Mouse (Mus musculus) heart, embryonic 15.5 days (tissue): ENCODE measurements around the gene Pla2g4a. TPM values are rescaled to one million over a fixed set of nuclear protein-coding genes. Genes with fewer than 3 reads are reported as not detected.

ENCODE experiments used
- ATAC-seq: fragments of 200-750 bp; cut with Nextera tagmentation; replicated peaks from 2 replicates; pipeline ENCODE4 v1.8.0; 2017; ENCODE audit warnings: low read depth, moderate TSS enrichment; ENCODE audit not compliant: insufficient number of reproducible peaks, insufficient read depth, low FRiP score
- H3K27ac ChIP-seq: fragments of 300-500 bp; sonication (generic); 2 replicates; pipeline ENCODE4 v1.5.1; 2015; ENCODE audit warnings: mild to moderate bottlenecking, inconsistent platforms
- H3K27me3 ChIP-seq: fragments of 300-500 bp; sonication (generic); 2 replicates; pipeline ENCODE4 v1.6.1; 2015; ENCODE audit warnings: inconsistent platforms
- H3K36me3 ChIP-seq: fragments of 300-500 bp; sonication (generic); 2 replicates; pipeline ENCODE4 v1.6.1; 2015; ENCODE audit warnings: mild to moderate bottlenecking, inconsistent platforms
- H3K4me1 ChIP-seq: fragments of 300-500 bp; sonication (generic); replicated peaks from 2 replicates; pipeline ENCODE4 v1.6.1; 2015; ENCODE audit warnings: inconsistent platforms
- H3K4me2 ChIP-seq: fragments of 300-500 bp; sonication (generic); 2 replicates; pipeline ENCODE4 v1.6.1; 2015; ENCODE audit warnings: inconsistent platforms, mild to moderate bottlenecking, moderate library complexity
- H3K4me3 ChIP-seq: fragments of 300-500 bp; sonication (generic); 2 replicates; pipeline ENCODE4 v1.5.1; 2015; ENCODE audit warnings: mild to moderate bottlenecking, inconsistent platforms
- H3K9ac ChIP-seq: fragments of 300-500 bp; sonication (generic); 2 replicates; pipeline ENCODE4 v1.6.1; 2015; ENCODE audit warnings: mild to moderate bottlenecking, inconsistent platforms
- H3K9me3 ChIP-seq: fragments of 300-500 bp; sonication (generic); replicated peaks from 2 replicates; pipeline ENCODE4 v1.6.1; 2016; ENCODE audit warnings: inconsistent platforms
- WGBS: fragments of 180-500 bp; shearing (Covaris S2); methylation state at CpG from one replicate; pipeline ENCODE4 v1.1.7; 2015; ENCODE audit warnings: mixed read lengths; 5-methylcytosine and 5-hydroxymethylcytosine counted together
- polyA plus RNA-seq: library from polyadenylated mRNA; unstranded; fragments of >200 nt; fragmentation: Nextera tagmentation; extraction: Ambion mirVana; gene quantifications from 2 replicates; pipeline ENCODE4 v1.2.1, GENCODE M21; 2015

Gene Pla2g4a
- polyA plus RNA-seq, 1 experiment from 2014 or later: 4.5 TPM

DNA sequence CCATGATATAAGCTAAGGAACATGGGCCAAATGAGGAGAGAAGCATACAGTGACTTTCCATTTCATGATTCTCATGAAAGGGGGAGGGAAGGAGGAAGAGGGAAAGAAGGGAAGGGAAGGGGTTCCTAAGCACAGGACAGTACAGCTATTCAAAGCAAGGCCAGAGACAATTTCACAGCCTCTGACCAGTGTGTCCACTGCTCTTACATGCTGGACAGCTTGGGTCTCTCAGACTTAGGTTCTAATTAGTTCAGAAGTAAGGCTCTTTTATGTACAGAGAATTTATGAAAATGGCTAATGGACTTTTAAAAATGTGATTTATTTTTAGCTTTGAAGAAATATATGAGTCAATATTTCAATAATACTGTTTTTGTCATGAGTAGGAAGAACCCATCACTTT is 9.0 kb downstream of the Pla2g4a start:
- H3K27ac ChIP-seq: no peak overlapping the region
- no peak overlapping the region for H3K4me3 ChIP-seq
- H3K36me3 ChIP-seq: no peaks in the 10 kb centered on the region
- no peaks in the 10 kb centered on the region for H3K9me3 ChIP-seq
- no peaks in the 10 kb centered on the region for H3K27me3 ChIP-seq
- no peak for ATAC-seq
- no peak overlapping the region for H3K9ac ChIP-seq
- peaks cover 7% of the 10 kb centered on the region for H3K4me1 ChIP-seq
- H3K4me2 ChIP-seq: no peak overlapping the region

DNA sequence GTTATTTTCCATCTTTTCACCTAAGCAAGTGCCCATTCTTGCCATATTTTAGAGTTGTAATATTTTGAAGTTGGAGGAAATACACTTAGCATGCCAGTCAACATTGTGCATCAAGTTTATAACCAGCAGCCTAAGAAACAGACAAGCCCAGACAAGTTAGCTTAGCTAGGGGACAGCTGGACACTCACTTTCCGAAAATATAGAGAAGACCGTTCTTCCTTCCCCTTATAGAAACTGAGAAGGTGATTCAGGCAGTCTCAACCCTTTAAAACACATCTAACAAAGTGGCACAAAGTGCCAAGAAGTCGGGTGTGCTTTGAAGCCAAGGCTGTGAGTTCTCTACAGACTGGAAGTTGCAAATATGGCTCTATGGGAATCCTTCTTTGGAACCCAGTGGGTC is 10.4 kb downstream of the Pla2g4a start:
- no peak overlapping the region for H3K9ac ChIP-seq
- H3K36me3 ChIP-seq: no peaks in the 10 kb centered on the region
- H3K27me3 ChIP-seq: no peaks in the 10 kb centered on the region
- H3K4me3 ChIP-seq: no peak overlapping the region
- no peak overlapping the region for H3K4me2 ChIP-seq
- WGBS: 76% methylated on average over 3 of the region's 3 CpGs
- peaks cover 4% of the 10 kb centered on the region; the same call in 1 of the 2 replicates for H3K4me1 ChIP-seq
- no peak for ATAC-seq
- H3K27ac ChIP-seq: no peak overlapping the region
- no peaks in the 10 kb centered on the region for H3K9me3 ChIP-seq

DNA sequence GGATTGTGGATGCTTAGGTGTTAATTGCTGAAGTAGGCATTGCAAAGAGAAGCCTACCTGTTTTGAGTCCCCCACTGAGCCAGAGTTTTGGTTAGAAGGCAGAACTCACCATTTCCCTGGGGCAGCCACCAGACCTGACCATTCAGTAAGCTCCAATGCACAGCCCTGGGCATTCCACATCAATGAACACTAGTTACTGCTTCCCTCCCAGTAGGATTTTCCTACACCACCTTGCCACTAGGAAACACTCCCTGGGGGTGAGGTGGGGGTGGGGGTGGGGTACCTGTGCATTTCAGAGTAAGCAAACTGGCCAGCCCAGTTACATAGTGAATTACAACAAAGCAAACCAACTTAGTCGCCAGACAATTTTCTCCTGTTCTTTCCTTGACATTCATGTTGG is 10.8 kb downstream of the Pla2g4a start:
- no peak for ATAC-seq
- no peaks in the 10 kb centered on the region for H3K27me3 ChIP-seq
- no peak overlapping the region for H3K9ac ChIP-seq
- no peak overlapping the region for H3K27ac ChIP-seq
- no peak overlapping the region for H3K4me2 ChIP-seq
- no peaks in the 10 kb centered on the region for H3K9me3 ChIP-seq
- no peaks in the 10 kb centered on the region for H3K4me1 ChIP-seq
- H3K4me3 ChIP-seq: no peak overlapping the region
- 80% methylated on average over 1 of the region's 1 CpGs for WGBS
- no peaks in the 10 kb centered on the region for H3K36me3 ChIP-seq

- WGBS: 85% methylated on average over 1 of the region's 1 CpGs
Measured at GRCm38 (mm10) chr1:149949334-149949733, 11.8 kb downstream of the Pla2g4a start.

DNA sequence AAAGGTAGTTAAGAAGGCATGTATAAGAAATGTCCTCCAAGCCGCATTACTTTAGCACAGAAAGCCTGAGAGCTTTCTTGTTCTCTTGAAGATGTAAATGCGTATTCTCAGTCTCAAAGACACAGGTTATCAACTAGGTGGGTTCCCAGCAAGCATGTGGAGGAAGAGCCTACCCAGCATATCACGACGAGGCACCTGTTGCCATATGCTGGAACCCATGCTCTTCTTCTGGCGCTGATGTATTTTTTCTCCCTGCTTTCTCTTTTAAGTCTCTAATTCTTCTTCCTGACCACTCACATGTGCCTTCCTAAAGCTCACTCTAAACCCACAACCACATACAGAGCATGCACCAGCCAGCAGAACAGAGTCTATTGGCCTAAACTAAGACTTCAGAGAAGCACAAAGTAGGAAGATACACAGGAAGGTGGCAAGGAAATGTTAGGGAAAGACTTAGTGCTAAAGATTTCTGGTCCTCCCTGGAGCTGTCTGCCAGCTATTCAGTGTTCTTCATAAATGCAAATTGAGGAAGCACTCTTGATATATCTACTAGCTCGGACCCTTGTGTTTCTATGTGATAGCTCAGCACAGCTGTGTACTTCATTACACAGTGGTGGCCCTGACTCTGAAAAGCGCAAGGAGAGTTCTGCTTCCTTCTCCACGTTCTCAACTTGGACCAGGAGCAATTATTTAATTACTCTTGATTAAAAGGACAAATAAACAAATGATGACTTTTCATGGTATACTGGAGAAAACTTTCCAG is 12.8 kb downstream of the Pla2g4a start:
- Histone ChIP-seq H3K4me3 (no peak overlapping the region), H3K9ac (no peak overlapping the region), H3K36me3 (no peaks in the 10 kb centered on the region), H3K4me2 (no peak overlapping the region), H3K27ac (no peak overlapping the region), H3K4me1 (no peaks in the 10 kb centered on the region), H3K9me3 (no peaks in the 10 kb centered on the region), H3K27me3 (no peaks in the 10 kb centered on the region)
- no peak for ATAC-seq
- 78% methylated on average over 8 of the region's 8 CpGs for WGBS

More at GRCm38 (mm10) chr1:149949334-149949733, 11.8 kb downstream of the Pla2g4a start:
- no peaks in the 10 kb centered on the region for H3K4me1 ChIP-seq
- H3K9ac ChIP-seq: no peak overlapping the region
- no peak for ATAC-seq
- no peak overlapping the region for H3K27ac ChIP-seq
- no peak overlapping the region for H3K4me3 ChIP-seq
- no peaks in the 10 kb centered on the region for H3K9me3 ChIP-seq
- H3K4me2 ChIP-seq: no peak overlapping the region
- H3K36me3 ChIP-seq: no peaks in the 10 kb centered on the region
- no peaks in the 10 kb centered on the region for H3K27me3 ChIP-seq

GRCm38 (mm10) chr1:149946993-149947392 is 14.1 kb downstream of the Pla2g4a start:
- Histone ChIP-seq H3K27ac (no peak overlapping the region), H3K9ac (no peak overlapping the region), H3K4me3 (no peak overlapping the region), H3K36me3 (no peaks in the 10 kb centered on the region), H3K27me3 (no peaks in the 10 kb centered on the region), H3K9me3 (no peaks in the 10 kb centered on the region), H3K4me2 (no peak overlapping the region), H3K4me1 (no peaks in the 10 kb centered on the region)
- 63% methylated on average over 5 of the region's 5 CpGs for WGBS
- no peak for ATAC-seq

GRCm38 (mm10) chr1:149946432-149946831 is 14.7 kb downstream of the Pla2g4a start:
- ATAC-seq: no peak

GRCm38 (mm10) chr1:149943611-149944010 is 17.5 kb downstream of the Pla2g4a start:
- Histone ChIP-seq H3K4me1 (no peaks in the 10 kb centered on the region), H3K27me3 (no peaks in the 10 kb centered on the region), H3K9ac (no peak overlapping the region), H3K9me3 (no peaks in the 10 kb centered on the region), H3K4me3 (no peak overlapping the region), H3K4me2 (no peak overlapping the region), H3K36me3 (no peaks in the 10 kb centered on the region), H3K27ac (no peak overlapping the region)
- 53% methylated on average over 2 of the region's 2 CpGs for whole genome bisulfite sequencing
- ATAC-seq: no peak

More at GRCm38 (mm10) chr1:149946432-149946831, 14.7 kb downstream of the Pla2g4a start:
- Histone ChIP-seq H3K9ac (no peak overlapping the region), H3K4me2 (no peak overlapping the region), H3K9me3 (no peaks in the 10 kb centered on the region), H3K36me3 (no peaks in the 10 kb centered on the region), H3K27me3 (no peaks in the 10 kb centered on the region), H3K4me3 (no peak overlapping the region), H3K27ac (no peak overlapping the region), H3K4me1 (no peaks in the 10 kb centered on the region)
- WGBS: 79% methylated on average over 3 of the region's 3 CpGs

GRCm38 (mm10) chr1:149940301-149940700 is 20.8 kb downstream of the Pla2g4a start:
- H3K4me1 ChIP-seq: no peaks in the 10 kb centered on the region
- WGBS: 52% methylated on average over 1 of the region's 1 CpGs
- no peak overlapping the region for H3K4me2 ChIP-seq
- H3K9ac ChIP-seq: no peak overlapping the region
- no peaks in the 10 kb centered on the region for H3K27me3 ChIP-seq
- no peak overlapping the region for H3K27ac ChIP-seq
- no peak for ATAC-seq
- H3K9me3 ChIP-seq: no peaks in the 10 kb centered on the region
- H3K36me3 ChIP-seq: no peaks in the 10 kb centered on the region
- no peak overlapping the region for H3K4me3 ChIP-seq

- H3K4me1 ChIP-seq: no peaks in the 10 kb centered on the region
- no peaks in the 10 kb centered on the region for H3K9me3 ChIP-seq
- 74% methylated on average over 9 of the region's 9 CpGs for WGBS
- ATAC-seq: no peak
- no peak overlapping the region for H3K4me3 ChIP-seq
- no peak overlapping the region for H3K27ac ChIP-seq
- H3K9ac ChIP-seq: no peak overlapping the region
- no peaks in the 10 kb centered on the region for H3K27me3 ChIP-seq
- H3K4me2 ChIP-seq: no peak overlapping the region
- H3K36me3 ChIP-seq: no peaks in the 10 kb centered on the region
Measured at GRCm38 (mm10) chr1:149939261-149940032, 21.6 kb downstream of the Pla2g4a start.

- Histone ChIP-seq H3K4me3 (no peak overlapping the region), H3K9me3 (no peaks in the 10 kb centered on the region), H3K27ac (no peak overlapping the region), H3K4me1 (no peaks in the 10 kb centered on the region), H3K4me2 (no peak overlapping the region), H3K36me3 (no peaks in the 10 kb centered on the region), H3K9ac (no peak overlapping the region), H3K27me3 (no peaks in the 10 kb centered on the region)
- WGBS: 78% methylated on average over 4 of the region's 4 CpGs
- no peak for ATAC-seq
Measured at GRCm38 (mm10) chr1:149937825-149938224, 23.3 kb downstream of the Pla2g4a start.
